Mouse (Mus musculus) myocyte (in vitro differentiated cells): ENCODE data around the gene Sart1.

Source experiments
- POLR2A ChIP-seq: IDR thresholded peaks from one replicate; pipeline ENCODE4 v1.6.1; 2011; ENCODE audit warnings: low read depth, mild to moderate bottlenecking, control low read depth, moderate library complexity; ENCODE audit not compliant: insufficient read length
- REST ChIP-seq: IDR thresholded peaks from one replicate; pipeline ENCODE4 v1.6.1; 2011; ENCODE audit warnings: mild to moderate bottlenecking, control low read depth, moderate library complexity; ENCODE audit not compliant: insufficient read depth, insufficient read length

- TF ChIP-seq REST (no peak), POLR2A (no peak)
These were observed 33.3 kb upstream of the Sart1 start for GRCm38 (mm10) chr19:5421784-5422183.
